8 mouse cellular contexts compared by ENCODE assay signal in the genomic region with DNA sequence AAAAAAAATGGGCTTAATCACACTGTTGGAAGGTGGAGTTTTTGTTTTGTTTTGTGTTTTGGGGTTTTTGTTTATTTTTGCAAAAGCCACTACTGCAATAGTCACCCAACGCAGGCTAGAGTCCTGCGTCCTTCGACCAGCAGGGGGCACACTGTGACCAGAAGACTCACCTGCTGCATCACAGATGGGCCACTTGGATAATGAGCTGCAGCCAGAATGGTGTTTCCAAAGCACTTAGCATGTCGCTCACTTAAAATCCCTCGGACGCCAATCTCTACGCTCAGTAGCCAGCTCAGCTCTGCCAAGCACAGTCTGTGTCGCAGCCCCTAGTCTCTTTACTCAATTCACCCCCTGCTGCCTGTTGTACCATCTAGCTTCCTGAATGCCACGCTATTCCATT. TPM values are rescaled to one million over a fixed set of nuclear protein-coding genes. Genes with fewer than 3 reads are reported as not detected.
DNase-seq lines count a peak whose midpoint lies in the region; ATAC-seq lines count a peak whose summit lies in the region.

No protein-coding gene starts in this region.

- H3K9me3 ChIP-seq in hindbrain, embryonic 11.5 days (ENCODE audit: control insufficient read depth, low read length) = no peaks in the 10 kb centered on the region
- H3K9me3 ChIP-seq in hindbrain, embryonic 12.5 days (replicated peaks) = no peaks in the 10 kb centered on the region
- no peaks in the 10 kb centered on the region for H3K9me3 ChIP-seq in midbrain, embryonic 14.5 days (ENCODE audit: control insufficient read depth, low read length)

- no peak overlapping the region for H3K9ac ChIP-seq in hindbrain, embryonic 11.5 days (ENCODE audit: low read depth, low read length)
- H3K9ac ChIP-seq in hindbrain, embryonic 12.5 days = no peak overlapping the region
- no peak overlapping the region for H3K9ac ChIP-seq in midbrain, embryonic 14.5 days (replicated peaks; ENCODE audit: low read length)

- DNase-seq in hindbrain, embryonic 11.5 days (ENCODE audit: low spot score) = peak; percentile 84
- DNase-seq in c-Kit-positive CD71-positive TER-119-negative erythroid progenitor cells, embryonic 14.5 days (ENCODE audit: low read depth) = peak; percentile 63
- DNase-seq in forelimb bud, embryonic 11.5 days (ENCODE audit: low read depth, low spot score) = peak; percentile 76
- peak; percentile 33 for DNase-seq in hindlimb bud, embryonic 11.5 days (ENCODE audit: extremely low spot score, low read depth, low spot score)
- peak; percentile 57 to 71 for DNase-seq in left cerebral cortex, postnatal 14 days (ENCODE audit: low spot score in 2 of 2)
- DNase-seq in midbrain, embryonic 14.5 days = peak; percentile 88
- DNase-seq in testis, postnatal 10 days (ENCODE audit: low spot score) = peak; percentile 87

- H3K27ac ChIP-seq in hindbrain, embryonic 11.5 days (ENCODE audit: low read depth, low read length) = no peak overlapping the region
- H3K27ac ChIP-seq in hindbrain, embryonic 12.5 days = no peak overlapping the region
- no peak overlapping the region for H3K27ac ChIP-seq in midbrain, embryonic 14.5 days (replicated peaks; ENCODE audit: low read depth, low read length)

- no peaks in the 10 kb centered on the region for H3K36me3 ChIP-seq in hindbrain, embryonic 11.5 days (ENCODE audit: control insufficient read depth, insufficient read depth, low read length)
- H3K36me3 ChIP-seq in hindbrain, embryonic 12.5 days = no peaks in the 10 kb centered on the region
- H3K36me3 ChIP-seq in midbrain, embryonic 14.5 days (ENCODE audit: control insufficient read depth, insufficient read depth, low read length) = no peaks in the 10 kb centered on the region

- H3K4me2 ChIP-seq in hindbrain, embryonic 11.5 days (replicated peaks; ENCODE audit: low read depth, low read length) = no peak overlapping the region
- no peak overlapping the region for H3K4me2 ChIP-seq in hindbrain, embryonic 12.5 days (replicated peaks)
- H3K4me2 ChIP-seq in midbrain, embryonic 14.5 days (ENCODE audit: low read length) = no peak overlapping the region

- ATAC-seq in hindbrain, embryonic 11.5 days (ENCODE audit: low FRiP score) = 0 out of 2 replicates have a peak, but pooled peaks have one; percentile 51
- no peak for ATAC-seq in hindbrain, embryonic 12.5 days (ENCODE audit: low FRiP score)
- ATAC-seq in midbrain, embryonic 14.5 days (ENCODE audit: low FRiP score, low TSS enrichment) = no peak

- WGBS in hindbrain, embryonic 11.5 days = 31% methylated on average over 9 of the region's 9 CpGs
- WGBS in hindbrain, embryonic 12.5 days = 25% methylated on average over 9 of the region's 9 CpGs
- 25% methylated on average over 9 of the region's 9 CpGs for WGBS in midbrain, embryonic 14.5 days

- intact Hi-C loops in left cerebral cortex, postnatal 14 days (cut with DNase I) = loop anchor here (1.0 to 5.0 kb wide), 2 partner anchors 61 to 418 kb away; no protein-coding TSS in a partner anchor

- H3K4me3 ChIP-seq in hindbrain, embryonic 11.5 days (ENCODE audit: low read depth, low read length) = no peak overlapping the region
- no peak overlapping the region for H3K4me3 ChIP-seq in hindbrain, embryonic 12.5 days
- no peak overlapping the region for H3K4me3 ChIP-seq in midbrain, embryonic 14.5 days (replicated peaks; ENCODE audit: low read depth, low read length)

- H3K4me1 ChIP-seq in hindbrain, embryonic 11.5 days (replicated peaks; ENCODE audit: control insufficient read depth, insufficient read depth, low read length) = no peaks in the 10 kb centered on the region
- peaks cover 12% of the 10 kb centered on the region for H3K4me1 ChIP-seq in hindbrain, embryonic 12.5 days
- 0 out of 2 replicates have a peak, but pooled peaks cover 7% of the 10 kb centered on the region for H3K4me1 ChIP-seq in midbrain, embryonic 14.5 days (ENCODE audit: control insufficient read depth, insufficient read depth, low read length)

- peaks cover 42% of the 10 kb centered on the region for H3K27me3 ChIP-seq in hindbrain, embryonic 11.5 days (ENCODE audit: control insufficient read depth, insufficient read depth, low read length)
- peaks cover 61% of the 10 kb centered on the region for H3K27me3 ChIP-seq in hindbrain, embryonic 12.5 days
- H3K27me3 ChIP-seq in midbrain, embryonic 14.5 days (ENCODE audit: control insufficient read depth, insufficient read depth, low read length) = peaks cover 33% of the 10 kb centered on the region

RNA-seq across cellular contexts. Expression of gene Jph2, which starts 57.5 kb away (rescaled TPM):
- 0.32 and 0.43 TPM in 2 replicates for polyA plus RNA-seq in hindbrain, embryonic 11.5 days (2014; fragmentation: Nextera tagmentation; extraction: Ambion mirVana)
- polyA plus RNA-seq in hindbrain, embryonic 12.5 days (2016; fragmentation: Nextera tagmentation; extraction: Ambion mirVana) = 0.76 and 1.2 TPM in 2 replicates
- under 1 TPM; 0.51 to 0.72 TPM for total RNA-seq in left cerebral cortex, postnatal 14 days (2021)
- 0.30 and 0.37 TPM in 2 replicates for polyA plus RNA-seq in midbrain, embryonic 14.5 days (2014; fragmentation: Nextera tagmentation; extraction: Ambion mirVana)

Comparison
In these comparisons a context has a peak if more than half of its experiments do, and no peak if none do; other contexts are left out.
1. DNase-seq: peak in every context shown above with its lines; median percentile 88 in midbrain, embryonic 14.5 days; 87 in testis, postnatal 10 days; 84 in hindbrain, embryonic 11.5 days; 76 in forelimb bud, embryonic 11.5 days; 64 in left cerebral cortex, postnatal 14 days; 63 in c-Kit-positive CD71-positive TER-119-negative erythroid progenitor cells, embryonic 14.5 days; 33 in hindlimb bud, embryonic 11.5 days.